ENCODE assay signal across 8 mouse cellular contexts in genomic region chr11:49986277-49987036, GRCm38 (mm10). TPM values are rescaled to one million over a fixed set of nuclear protein-coding genes. Genes with fewer than 3 reads are reported as not detected.
DNase-seq lines count a peak whose midpoint lies in the region; ATAC-seq and TF ChIP-seq lines count a peak whose summit lies in the region.

No protein-coding gene starts in this region.

- no peaks in the 10 kb centered on the region for H3K36me3 ChIP-seq in E14TG2a.4 (ENCODE audit: insufficient read depth, low read length)
- H3K36me3 ChIP-seq in heart, postnatal 0 days (replicated peaks; ENCODE audit: control insufficient read depth, insufficient read depth, low read length): no peaks in the 10 kb centered on the region
- H3K36me3 ChIP-seq in lung, embryonic 14.5 days (ENCODE audit: insufficient read depth): no peaks in the 10 kb centered on the region

- peaks cover 3% of the 10 kb centered on the region; the same call in 1 of the 2 replicates for H3K27me3 ChIP-seq in E14TG2a.4 (ENCODE audit: insufficient read depth, low read length)
- no peaks in the 10 kb centered on the region for H3K27me3 ChIP-seq in heart, postnatal 0 days (ENCODE audit: control insufficient read depth, insufficient read depth, low read length)
- H3K27me3 ChIP-seq in lung, embryonic 14.5 days (ENCODE audit: insufficient read depth, low read length): no peaks in the 10 kb centered on the region

- H3K9me3 ChIP-seq in E14TG2a.4 (ENCODE audit: low read length): no peaks in the 10 kb centered on the region
- H3K9me3 ChIP-seq in heart, postnatal 0 days (replicated peaks; ENCODE audit: control insufficient read depth, low read length): no peaks in the 10 kb centered on the region
- H3K9me3 ChIP-seq in lung, embryonic 14.5 days (ENCODE audit: low read depth, low read length): no peaks in the 10 kb centered on the region

- H3K4me3 ChIP-seq in E14TG2a.4 (replicated peaks; ENCODE audit: low read length): no peak overlapping the region
- H3K4me3 ChIP-seq in heart, postnatal 0 days (ENCODE audit: low read depth, low read length): no peak overlapping the region
- no peak overlapping the region for H3K4me3 ChIP-seq in lung, embryonic 14.5 days (ENCODE audit: low read depth, low read length)

- ATAC-seq in heart, postnatal 0 days (ENCODE audit: insufficient read depth, low read depth): peak; percentile 81
- ATAC-seq in lung, embryonic 14.5 days (ENCODE audit: insufficient read depth): peak; percentile 69; the same call in 1 of the 2 replicates
- ATAC-seq in inflammation-experienced regulatory T-cells, adult 6 months: no peak

- peak; percentile 35; the same call in 1 of the 2 replicates for TF ChIP-seq EP300 in heart, postnatal 0 days (IDR thresholded peaks at IDR 0.05; ENCODE audit: low read depth)

- peaks cover 11% of the 10 kb centered on the region for H3K4me1 ChIP-seq in E14TG2a.4 (replicated peaks; ENCODE audit: low read depth, low read length)
- peaks cover 5% of the 10 kb centered on the region for H3K4me1 ChIP-seq in heart, postnatal 0 days (ENCODE audit: control insufficient read depth, insufficient read depth)
- H3K4me1 ChIP-seq in lung, embryonic 14.5 days (ENCODE audit: insufficient read depth): no peaks in the 10 kb centered on the region

- peak; percentile 96 for TF ChIP-seq CTCF in E14TG2a.4 (conservative IDR thresholded peaks at IDR 0.05; ENCODE audit: low read length)
- peak; percentile 87 for TF ChIP-seq CTCF in heart, postnatal 0 days (IDR thresholded peaks at IDR 0.05; ENCODE audit: low read depth)
- TF ChIP-seq CTCF in lung, embryonic 14.5 days (IDR thresholded peaks at IDR 0.05; ENCODE audit: low read depth): peak; percentile 89

- WGBS in heart, postnatal 0 days: 22% methylated on average over 10 of the region's 10 CpGs
- WGBS in lung, embryonic 14.5 days: 24% methylated on average over 10 of the region's 10 CpGs

- H3K9ac ChIP-seq in heart, postnatal 0 days (replicated peaks; ENCODE audit: low read depth, low read length): no peak overlapping the region
- no peak overlapping the region for H3K9ac ChIP-seq in lung, embryonic 14.5 days

- no peak overlapping the region for H3K27ac ChIP-seq in heart, postnatal 0 days (ENCODE audit: low read depth)
- no peak overlapping the region for H3K27ac ChIP-seq in lung, embryonic 14.5 days (ENCODE audit: low read depth)

- H3K4me2 ChIP-seq in heart, postnatal 0 days (ENCODE audit: low read depth, low read length): no peak overlapping the region
- no peak overlapping the region for H3K4me2 ChIP-seq in lung, embryonic 14.5 days

- DNase-seq in adrenal gland, adult 8-10 months: peak; percentile 21
- DNase-seq in embryo, embryonic 11.5 days (ENCODE audit: low read depth, low spot score): peak; percentile 38
- peak; percentile 47 for DNase-seq in heart, postnatal 0 days (ENCODE audit: low spot score)
- DNase-seq in kidney, postnatal 25 days: peak; percentile 78 to 83
- peak; percentile 81 for DNase-seq in lung, embryonic 14.5 days
- DNase-seq in retina, adult 2 months (ENCODE audit: low read depth, low spot score): peak; percentile 22

RNA-seq across cellular contexts. Expression of gene Rnf130, which starts 38.7 kb away (rescaled TPM):
- total RNA-seq in adrenal gland, adult 8-10 months (2022): 100 to 1,000 TPM; 103 to 148 (median 134) TPM
- 32.7 and 47.6 TPM in 2 replicates for total RNA-seq in heart, postnatal 0 days (2014; rRNA removed; ENCODE audit: low replicate concordance)
- 42.3 and 46.1 TPM in 2 replicates for polyA plus RNA-seq in heart, postnatal 0 days (2015; fragmentation: Nextera tagmentation; extraction: Ambion mirVana)
- polyA plus RNA-seq in lung, embryonic 14.5 days (2014; fragmentation: Nextera tagmentation; extraction: Ambion mirVana): 60.7 and 65.3 TPM in 2 replicates
- polyA plus RNA-seq in inflammation-experienced regulatory T-cells, adult 6 months (2017; shearing (Covaris generic)): 1 to 10 TPM; 1.1 to 4.2 (median 3.5) TPM

Comparison
In these comparisons a context has a peak if more than half of its experiments do, and no peak if none do; other contexts are left out.
1. DNase-seq: peak in every context shown above with its lines; median percentile 81 in lung, embryonic 14.5 days; 80 in kidney, postnatal 25 days; 47 in heart, postnatal 0 days; 38 in embryo, embryonic 11.5 days; 22 in retina, adult 2 months; 21 in adrenal gland, adult 8-10 months.